Mouse (Mus musculus) thymus, adult 2 months (tissue): ENCODE data around the gene Tmem150c.

Source experiments
- CTCF ChIP-seq: fragments of 200-500 bp; IDR thresholded peaks from 2 replicates; pipeline ENCODE4 v1.5.1; 2012; ENCODE audit warnings: mild to moderate bottlenecking, control low read depth, low read length, moderate library complexity, borderline replicate concordance; ENCODE audit not compliant: control insufficient read depth, poor library complexity, insufficient read depth; ENCODE audit errors: extremely low read depth
- POLR2A ChIP-seq: fragments of 200-500 bp; IDR thresholded peaks from 2 replicates; pipeline ENCODE4 v1.6.1; 2012; ENCODE audit warnings: mild to moderate bottlenecking, low read length, control low read depth, moderate library complexity; ENCODE audit not compliant: control insufficient read depth, poor library complexity, insufficient read depth; ENCODE audit errors: extremely low read depth

- TF ChIP-seq CTCF (no peak), POLR2A (no peak)
These were observed 92.0 kb downstream of the Tmem150c start for GRCm38 (mm10) chr5:100067579-100067978.
